Mouse (Mus musculus) heart, postnatal 0 days (tissue): ENCODE results near the gene Prkg2. TPM values are rescaled to one million over a fixed set of nuclear protein-coding genes. Genes with fewer than 3 reads are reported as not detected.

Source experiments
- ATAC-seq: fragments of 200-750 bp; cut with Nextera tagmentation; 2 replicates; pipeline ENCODE4 v1.8.0; 2017; ENCODE audit warnings: low read depth, moderate number of reproducible peaks, moderate library complexity; ENCODE audit not compliant: insufficient read depth
- DNase-seq: peaks from one replicate; pipeline ENCODE4 v3.0.0-alpha.2; 2016; ENCODE audit warnings: low spot score
- H3K27ac ChIP-seq: fragments of 300-500 bp; sonication (generic); 2 replicates; pipeline ENCODE4 v1.5.1; 2014; ENCODE audit warnings: low read depth, mild to moderate bottlenecking
- H3K27me3 ChIP-seq: fragments of 300-500 bp; sonication (generic); 2 replicates; pipeline ENCODE4 v1.6.1; 2014; ENCODE audit warnings: low read length, mixed read lengths; ENCODE audit not compliant: control insufficient read depth, insufficient read depth
- H3K36me3 ChIP-seq: fragments of 300-500 bp; sonication (generic); replicated peaks from 2 replicates; pipeline ENCODE4 v1.6.1; 2014; ENCODE audit warnings: low read length, mixed read lengths; ENCODE audit not compliant: control insufficient read depth, insufficient read depth
- H3K4me1 ChIP-seq: fragments of 300-500 bp; sonication (generic); 2 replicates; pipeline ENCODE4 v1.6.1; 2014; ENCODE audit warnings: antibody characterized with exemption; ENCODE audit not compliant: control insufficient read depth, insufficient read depth
- H3K4me2 ChIP-seq: fragments of 300-500 bp; sonication (generic); 2 replicates; pipeline ENCODE4 v1.6.1; 2014; ENCODE audit warnings: low read depth, mild to moderate bottlenecking, low read length, moderate library complexity
- H3K4me3 ChIP-seq: fragments of 300-500 bp; sonication (generic); 2 replicates; pipeline ENCODE4 v1.5.1; 2014; ENCODE audit warnings: low read depth, low read length
- H3K9ac ChIP-seq: fragments of 300-500 bp; sonication (generic); replicated peaks from 2 replicates; pipeline ENCODE4 v1.6.1; 2014; ENCODE audit warnings: low read depth, low read length, mixed read lengths
- H3K9me3 ChIP-seq: fragments of 300-500 bp; sonication (generic); replicated peaks from 2 replicates; pipeline ENCODE4 v1.6.1; 2016; ENCODE audit warnings: low read length; ENCODE audit not compliant: control insufficient read depth
- CTCF ChIP-seq: IDR thresholded peaks from 2 replicates; pipeline ENCODE4 v1.5.1; 2016; ENCODE audit warnings: antibody characterized with exemption, control low read depth, low read depth
- EP300 ChIP-seq: IDR thresholded peaks from 2 replicates; pipeline ENCODE4 v1.6.1; 2016; ENCODE audit warnings: antibody characterized with exemption, low read depth
- WGBS: fragments of 180-500 bp; shearing (Covaris S2); extraction: QIAGEN DNeasy Blood & Tissue Kit; methylation state at CpG from one replicate; pipeline ENCODE4 v1.1.7; 2014; 5-methylcytosine and 5-hydroxymethylcytosine counted together
- polyA plus RNA-seq: library from polyadenylated mRNA; unstranded; fragments of >200 nt; fragmentation: Nextera tagmentation; extraction: Ambion mirVana; gene quantifications from 2 replicates; pipeline ENCODE4 v1.2.1, GENCODE M21; 2015
- total RNA-seq: library from RNA; depleted of rRNA; stranded (reverse); fragments of >200 nt; gene quantifications from 2 replicates; pipeline ENCODE4 v1.2.3, GENCODE M21; 2014; ENCODE audit warnings: low replicate concordance

Gene Prkg2
- total and polyA plus RNA-seq, 2 experiments from 2014 or later = 0.27 TPM; not detected in 1

DNA sequence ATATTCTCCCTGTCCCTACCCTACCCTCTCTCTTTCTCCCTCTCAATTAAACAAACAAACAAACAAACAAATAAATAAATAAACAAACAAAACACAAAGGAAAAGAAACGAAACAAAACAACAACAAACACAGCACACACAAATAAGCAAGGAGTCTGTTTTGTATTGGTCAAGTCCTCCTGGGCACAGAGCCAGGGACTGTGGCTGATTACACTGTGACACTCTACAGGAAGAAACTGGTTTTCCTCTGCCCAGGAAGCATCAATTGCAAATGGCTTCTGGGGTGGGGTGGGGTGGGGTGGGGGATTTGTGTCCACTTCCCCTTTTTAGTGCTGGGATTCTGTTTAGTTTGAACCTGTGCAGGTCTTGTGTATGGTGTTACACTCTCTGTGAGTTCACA is 83.8 kb downstream of the Prkg2 start:
- H3K27ac ChIP-seq = no peak overlapping the region
- TF ChIP-seq EP300 (no peak), CTCF (no peak)
- H3K9ac ChIP-seq = no peak overlapping the region
- ATAC-seq (no peak), DNase-seq (no peak)
- no peak overlapping the region for H3K4me3 ChIP-seq
- no peak overlapping the region for H3K4me2 ChIP-seq
- no peaks in the 10 kb centered on the region for H3K9me3 ChIP-seq
- no peaks in the 10 kb centered on the region for H3K4me1 ChIP-seq
- 43% methylated on average over 1 of the region's 1 CpGs for WGBS
- H3K36me3 ChIP-seq = no peaks in the 10 kb centered on the region
- H3K27me3 ChIP-seq = no peaks in the 10 kb centered on the region

- Histone ChIP-seq H3K4me3 (no peak overlapping the region), H3K9me3 (no peaks in the 10 kb centered on the region), H3K4me2 (no peak overlapping the region), H3K4me1 (no peaks in the 10 kb centered on the region), H3K27ac (no peak overlapping the region), H3K36me3 (no peaks in the 10 kb centered on the region), H3K9ac (no peak overlapping the region), H3K27me3 (no peaks in the 10 kb centered on the region)
- TF ChIP-seq EP300 = no peak
- no peak for TF ChIP-seq CTCF
- ATAC-seq (no peak), DNase-seq (no peak)
- 76% methylated on average over 4 of the region's 4 CpGs for WGBS
Measured at GRCm38 (mm10) chr5:98951566-98951965, 85.6 kb downstream of the Prkg2 start.

DNA sequence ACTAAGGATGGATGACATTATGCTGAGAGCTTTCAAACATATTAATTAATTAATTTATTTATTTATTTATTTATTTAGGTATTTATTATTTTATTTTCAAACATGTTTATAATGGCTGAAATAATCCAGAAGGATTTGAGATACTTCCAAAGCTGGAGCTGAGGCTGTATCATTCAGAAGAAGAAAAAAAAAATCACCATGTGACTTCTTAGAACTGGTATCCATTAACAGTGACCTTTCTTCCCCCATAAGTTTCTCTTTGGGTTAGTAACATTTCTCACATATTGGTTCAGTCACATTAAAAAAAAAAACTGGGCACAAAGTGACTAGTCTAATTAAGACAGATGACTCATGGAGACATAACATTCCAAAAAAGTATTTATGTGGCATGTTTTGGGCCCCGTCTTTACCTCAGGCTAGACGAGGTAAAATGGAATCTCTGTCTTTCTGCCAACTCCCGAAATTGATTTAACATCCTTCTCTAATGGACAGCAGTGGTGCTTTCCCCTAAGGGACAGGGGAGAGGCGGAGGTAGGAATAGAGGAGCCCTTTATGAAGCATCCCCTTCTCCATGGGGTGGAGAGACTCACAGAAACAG is 86.6 kb downstream of the Prkg2 start:
- Histone ChIP-seq H3K27me3 (no peaks in the 10 kb centered on the region), H3K36me3 (no peaks in the 10 kb centered on the region), H3K9ac (no peak overlapping the region), H3K4me3 (no peak overlapping the region), H3K9me3 (no peaks in the 10 kb centered on the region), H3K4me1 (no peaks in the 10 kb centered on the region), H3K4me2 (no peak overlapping the region), H3K27ac (no peak overlapping the region)
- DNase-seq (no peak), ATAC-seq (no peak)
- TF ChIP-seq EP300 (no peak), CTCF (no peak)
- WGBS = 74% methylated on average over 4 of the region's 4 CpGs

GRCm38 (mm10) chr5:98949784-98950183 is 87.4 kb downstream of the Prkg2 start:
- no peak overlapping the region for H3K9ac ChIP-seq
- WGBS = 84% methylated on average over 10 of the region's 10 CpGs
- no peaks in the 10 kb centered on the region for H3K36me3 ChIP-seq
- no peak for ATAC-seq
- no peaks in the 10 kb centered on the region for H3K9me3 ChIP-seq
- H3K4me2 ChIP-seq = no peak overlapping the region
- H3K27me3 ChIP-seq = no peaks in the 10 kb centered on the region
- no peak overlapping the region for H3K4me3 ChIP-seq
- no peak overlapping the region for H3K27ac ChIP-seq
- TF ChIP-seq EP300 = no peak
- TF ChIP-seq CTCF = no peak
- no peak for DNase-seq
- H3K4me1 ChIP-seq = no peaks in the 10 kb centered on the region

DNA sequence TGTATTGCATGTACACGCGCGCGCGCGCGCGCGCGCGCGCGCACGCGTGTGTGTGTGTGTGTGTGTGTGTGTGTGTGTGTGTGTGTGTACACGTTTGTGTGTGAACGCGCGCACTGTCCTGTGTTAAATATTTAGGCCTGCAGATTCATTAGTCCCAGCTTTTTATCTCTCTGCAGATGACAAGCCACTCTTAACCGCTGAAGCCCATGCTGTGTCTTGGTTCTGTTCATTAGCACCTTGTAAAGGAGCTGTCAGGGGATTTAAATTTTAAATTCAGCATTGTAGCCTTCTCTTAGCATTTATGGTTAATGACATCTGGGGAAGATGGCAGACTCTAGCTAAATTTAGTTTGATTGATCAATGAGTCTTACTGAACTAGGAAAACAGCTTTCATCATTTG is 90.5 kb downstream of the Prkg2 start:
- Histone ChIP-seq H3K9ac (no peak overlapping the region), H3K27me3 (no peaks in the 10 kb centered on the region), H3K9me3 (no peaks in the 10 kb centered on the region), H3K4me3 (no peak overlapping the region), H3K27ac (no peak overlapping the region), H3K36me3 (no peaks in the 10 kb centered on the region), H3K4me2 (no peak overlapping the region), H3K4me1 (no peaks in the 10 kb centered on the region)
- no peak for DNase-seq
- TF ChIP-seq EP300 = no peak
- TF ChIP-seq CTCF = no peak
- no peak for ATAC-seq
- WGBS = 92% methylated on average over 20 of the region's 20 CpGs

- Histone ChIP-seq H3K27me3 (no peaks in the 10 kb centered on the region), H3K9ac (no peak overlapping the region), H3K4me2 (no peak overlapping the region), H3K36me3 (no peaks in the 10 kb centered on the region), H3K4me3 (no peak overlapping the region), H3K27ac (no peak overlapping the region), H3K9me3 (no peaks in the 10 kb centered on the region), H3K4me1 (no peaks in the 10 kb centered on the region)
- WGBS = 80% methylated on average over 4 of the region's 4 CpGs
- TF ChIP-seq EP300 = no peak
- DNase-seq = no peak
- no peak for ATAC-seq
Measured at GRCm38 (mm10) chr5:98946117-98946620, 91.0 kb downstream of the Prkg2 start.
